Mouse (Mus musculus) right cerebral cortex, postnatal 36 days (tissue): ENCODE results near the gene Slc25a17.
A peak's percentile ranks its signal among the peaks of the same experiment; 100 is the strongest.

Experiments used
- DNase-seq, 2 experiments: peaks; one replicate each; pipeline ENCODE4 v3.0.0; 2022; ENCODE audit warnings: low spot score in 2 of 2, mixed read lengths in 1 of 2

Slc25a17 gene

DNA sequence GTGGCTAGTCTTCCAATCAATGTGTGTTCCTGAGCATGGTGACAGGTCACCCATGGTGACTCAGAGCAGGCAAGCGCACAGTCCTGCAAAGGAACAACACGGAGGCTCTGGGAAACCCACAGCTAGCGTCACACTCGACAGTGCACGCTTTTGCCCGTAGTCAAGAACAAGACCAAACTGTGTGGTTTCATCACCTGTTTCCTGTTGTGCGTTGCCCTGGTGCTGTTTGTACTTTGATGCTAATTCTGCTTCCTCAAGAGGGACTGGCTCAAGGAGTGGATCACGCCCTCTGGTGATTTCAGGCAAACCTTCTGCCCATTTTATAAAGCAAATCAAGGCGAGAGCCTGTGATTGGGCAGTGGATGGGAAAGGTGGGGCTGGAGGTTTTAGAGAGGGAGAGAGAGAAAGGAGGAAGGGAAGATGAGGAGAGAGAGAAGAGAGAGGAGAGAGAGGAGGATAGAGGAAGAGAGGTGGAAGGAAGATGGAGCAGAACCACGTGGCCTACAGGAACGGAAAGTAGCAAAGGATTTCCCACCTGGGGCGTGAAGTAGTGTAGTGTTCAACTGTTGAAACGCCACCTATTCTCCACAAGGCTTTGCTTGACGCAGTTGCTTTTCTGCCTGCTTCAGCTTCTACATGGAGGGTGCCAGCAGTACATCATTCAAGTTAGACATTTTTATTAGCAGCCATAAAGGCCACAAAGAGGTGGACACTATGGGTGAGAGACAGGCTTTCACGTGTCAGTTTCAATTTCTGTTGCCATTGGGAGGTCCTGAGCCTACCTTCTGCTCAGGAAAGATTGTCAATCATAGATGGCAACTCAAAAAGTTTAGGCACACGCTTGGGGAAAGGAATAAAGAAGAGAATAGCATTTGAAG, 59.2 kb downstream of the Slc25a17 start:
- DNase-seq: no peak

- no peak for DNase-seq
Observed at GRCm38 (mm10) chr15:81300520-81301069, 60.0 kb downstream of the Slc25a17 start.

DNA sequence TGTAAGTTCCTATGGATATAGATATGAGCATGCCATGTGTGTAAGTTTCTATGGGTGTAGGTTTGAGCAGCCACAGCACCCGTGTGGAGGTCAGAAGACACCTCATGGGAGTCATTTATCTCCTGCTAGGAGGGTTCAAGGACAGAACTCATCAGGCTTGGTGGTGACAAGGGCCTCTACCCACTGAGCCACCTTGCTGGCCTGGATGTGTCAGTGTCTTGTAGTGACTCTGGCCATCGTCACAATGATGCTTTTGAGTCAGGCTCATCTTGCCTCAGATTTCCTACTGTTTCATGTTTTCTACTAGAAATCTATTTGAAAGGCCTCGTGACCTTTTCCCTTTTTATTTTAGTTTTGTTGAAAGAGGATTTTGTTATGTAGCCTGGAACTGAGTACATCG, 61.1 kb downstream of the Slc25a17 start:
- DNase-seq: no peak

- no peak for DNase-seq
Observed at GRCm38 (mm10) chr15:81298213-81298612, 62.4 kb downstream of the Slc25a17 start.

GRCm38 (mm10) chr15:81297543-81297942, 63.1 kb downstream of the Slc25a17 start:
- no peak for DNase-seq

DNA sequence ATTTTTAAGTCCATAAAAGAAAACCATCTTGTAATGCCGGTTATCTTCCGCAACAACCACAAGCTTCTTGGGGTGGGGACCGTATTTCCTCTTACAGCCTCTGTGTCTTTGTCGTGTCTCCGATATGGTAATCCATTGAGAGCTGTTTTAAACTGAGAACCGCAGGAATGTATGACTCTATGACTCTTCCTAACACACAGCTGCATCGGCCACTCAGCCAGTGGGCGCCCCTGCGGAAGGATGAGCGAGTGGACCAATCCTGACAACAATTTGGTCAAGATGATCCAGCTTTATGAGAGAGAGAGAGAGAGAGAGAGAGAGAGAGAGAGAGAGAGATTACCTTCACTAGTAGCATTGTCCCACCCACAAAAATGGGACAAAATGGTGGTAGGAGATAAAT, 65.7 kb downstream of the Slc25a17 start:
- no peak for DNase-seq

DNA sequence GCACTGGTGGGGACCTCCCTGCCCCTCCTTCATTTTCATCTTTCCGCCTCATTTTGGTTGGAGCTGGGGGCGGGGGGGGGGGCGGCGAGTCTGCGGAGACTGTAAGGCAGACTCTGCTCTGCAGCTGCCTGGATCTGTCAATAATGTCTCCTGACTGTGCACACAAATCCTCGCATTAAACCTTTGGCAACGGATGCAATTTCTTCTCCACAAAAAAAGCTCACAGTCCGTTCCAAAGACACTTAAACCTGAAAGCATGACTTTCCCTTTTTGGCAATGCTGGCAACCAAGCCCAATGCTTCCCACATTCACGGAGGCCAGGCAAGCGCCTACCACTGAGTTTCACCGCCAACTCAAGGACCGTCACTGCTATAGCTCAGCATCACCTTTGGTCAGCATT, 66.2 kb downstream of the Slc25a17 start:
- no peak for DNase-seq

- peak in 1 of 2 experiments; percentile 26 for DNase-seq
Observed at GRCm38 (mm10) chr15:81290747-81291146, 69.9 kb downstream of the Slc25a17 start.

DNA sequence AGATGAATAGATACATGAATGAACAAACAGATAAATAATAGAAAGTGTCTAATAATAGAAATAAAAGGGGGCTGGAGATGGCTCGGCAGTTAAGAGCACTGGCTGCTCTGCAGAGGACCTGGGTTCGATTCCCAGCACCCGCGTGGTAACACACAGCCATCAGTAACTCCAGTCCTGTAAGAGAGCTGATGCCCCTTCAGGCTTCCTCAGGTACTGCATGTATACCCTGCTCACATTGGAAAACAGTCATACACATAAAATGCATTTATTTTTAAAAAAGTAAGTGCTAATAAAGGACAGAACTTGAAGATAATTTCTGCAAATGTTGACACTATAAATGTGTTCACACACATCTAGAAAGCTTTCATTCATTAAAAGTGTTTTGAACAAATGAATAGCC, 70.4 kb downstream of the Slc25a17 start:
- DNase-seq: no peak

GRCm38 (mm10) chr15:81284121-81284734, 76.4 kb downstream of the Slc25a17 start:
- DNase-seq: no peak

DNA sequence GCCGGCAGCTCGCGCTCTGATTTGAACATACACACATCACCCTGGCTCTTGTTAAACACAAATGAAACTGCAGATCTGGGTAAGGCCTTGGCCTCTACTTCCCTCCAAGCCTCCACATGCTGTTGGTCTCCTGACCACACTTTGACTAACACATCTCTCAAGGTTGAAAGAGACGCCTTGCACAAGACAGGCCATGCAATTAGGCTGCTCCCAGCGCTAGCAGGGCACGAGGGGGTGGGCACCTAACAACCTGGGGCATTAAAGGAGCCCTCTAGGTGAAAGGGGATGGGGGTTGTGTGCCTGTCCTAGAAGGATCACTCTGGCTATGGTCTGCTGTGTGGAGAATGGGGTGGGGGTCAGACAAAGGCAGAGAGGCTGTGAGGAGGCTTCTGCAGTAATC, 81.9 kb downstream of the Slc25a17 start:
- no peak for DNase-seq

GRCm38 (mm10) chr15:81277928-81278327, 82.7 kb downstream of the Slc25a17 start:
- no peak for DNase-seq

GRCm38 (mm10) chr15:81273361-81273760, 87.3 kb downstream of the Slc25a17 start:
- DNase-seq: no peak

DNA sequence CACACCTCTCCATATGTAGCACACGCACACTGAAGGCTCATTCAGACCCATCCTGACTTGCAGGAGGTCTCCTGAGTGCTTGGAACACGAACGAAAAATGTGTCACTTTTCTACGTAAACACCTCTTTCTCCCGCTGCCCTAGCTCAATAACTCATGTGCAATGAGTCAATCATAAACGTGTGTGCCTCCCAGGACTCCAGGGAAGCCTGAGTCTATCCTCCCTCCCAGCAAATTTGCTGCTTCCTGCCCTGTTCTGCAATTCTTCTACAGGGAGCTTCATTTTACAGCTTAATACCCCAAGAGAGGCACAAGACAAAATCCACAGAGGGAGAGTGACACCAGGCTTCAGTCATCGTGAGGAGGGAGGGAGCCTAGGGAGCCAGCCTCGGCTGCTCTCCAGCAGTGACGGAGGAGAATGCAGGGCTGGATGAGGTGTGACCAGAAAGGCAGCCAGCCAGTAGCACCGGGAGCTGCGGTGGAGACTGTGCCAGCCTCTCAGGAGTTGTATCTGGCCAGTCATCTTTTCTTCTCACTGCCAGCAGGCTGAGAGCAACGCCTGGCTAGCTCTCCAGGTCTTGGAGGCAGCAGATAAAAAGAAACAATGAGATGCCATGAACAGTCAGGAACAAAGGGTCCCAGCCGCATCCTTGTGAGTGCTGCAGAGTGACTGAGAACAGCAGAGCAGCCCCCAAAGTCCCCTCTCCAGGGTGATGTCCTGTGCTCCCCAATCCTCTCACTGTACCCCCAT, 88.1 kb downstream of the Slc25a17 start:
- peak; percentile 36 to 66 for DNase-seq
